Mouse (Mus musculus) kidney, postnatal 14 days (tissue): ENCODE data around the gene Cxcl14.

Experiments
- DNase-seq: peaks from one replicate; pipeline ENCODE4 v3.0.0; 2022; ENCODE audit warnings: mixed read lengths

Gene Cxcl14

GRCm38 (mm10) chr13:56250551-56251161 is 45.7 kb downstream of the Cxcl14 start:
- DNase-seq: no peak

- DNase-seq: no peak
Measured at GRCm38 (mm10) chr13:56249593-56250341, 46.6 kb downstream of the Cxcl14 start.

GRCm38 (mm10) chr13:56243104-56243503 is 53.2 kb downstream of the Cxcl14 start:
- DNase-seq: no peak

GRCm38 (mm10) chr13:56240012-56240770 is 56.2 kb downstream of the Cxcl14 start:
- DNase-seq: no peak
